Mouse (Mus musculus) heart, embryonic 14.5 days (tissue): ENCODE results near the gene Trove2. TPM values are rescaled to one million over a fixed set of nuclear protein-coding genes. Genes with fewer than 3 reads are reported as not detected.

Experiments used
- ATAC-seq: fragments of 200-750 bp; cut with Nextera tagmentation; 2 replicates; pipeline ENCODE4 v1.8.0; 2017; ENCODE audit warnings: low read depth, moderate TSS enrichment; ENCODE audit not compliant: insufficient number of reproducible peaks, insufficient read depth, low FRiP score
- H3K27ac ChIP-seq, 2 experiments: fragments of 200-500 bp in 1 of 2; fragments of 300-500 bp in 1 of 2; sonication (generic) in 1 of 2; replicated peaks in 1 of 2; 2 replicates each; pipeline ENCODE4 v1.5.1; 2012 to 2014; ENCODE audit warnings: low read depth in 2 of 2, low read length in 2 of 2, control low read depth in 1 of 2, mild to moderate bottlenecking in 1 of 2, mixed read lengths in 1 of 2; ENCODE audit not compliant: control insufficient read depth in 1 of 2, insufficient read depth in 1 of 2
- H3K27me3 ChIP-seq: fragments of 300-500 bp; sonication (generic); 2 replicates; pipeline ENCODE4 v1.6.1; 2014; ENCODE audit warnings: mild to moderate bottlenecking, low read length, control low read depth; ENCODE audit not compliant: control insufficient read depth, insufficient read depth
- H3K36me3 ChIP-seq: fragments of 300-500 bp; sonication (generic); 2 replicates; pipeline ENCODE4 v1.6.1; 2014; ENCODE audit warnings: mild to moderate bottlenecking, control low read depth, low read length, mixed read lengths; ENCODE audit not compliant: control insufficient read depth, insufficient read depth
- H3K4me1 ChIP-seq, 2 experiments: fragments of 200-500 bp in 1 of 2; fragments of 300-500 bp in 1 of 2; sonication (generic) in 1 of 2; 2 replicates each; pipeline ENCODE4 v1.6.1; 2012 to 2014; ENCODE audit warnings: low read length in 2 of 2, control low read depth in 1 of 2, mixed read lengths in 1 of 2; ENCODE audit not compliant: control insufficient read depth in 2 of 2, insufficient read depth in 2 of 2
- H3K4me2 ChIP-seq: fragments of 300-500 bp; sonication (generic); 2 replicates; pipeline ENCODE4 v1.6.1; 2014; ENCODE audit warnings: mild to moderate bottlenecking, low read length
- H3K4me3 ChIP-seq, 2 experiments: fragments of 200-500 bp in 1 of 2; fragments of 300-500 bp in 1 of 2; sonication (generic) in 1 of 2; 2 replicates each; pipeline ENCODE4 v1.5.1; 2012 to 2014; ENCODE audit warnings: low read length in 2 of 2, mild to moderate bottlenecking in 2 of 2, control low read depth in 1 of 2, low read depth in 1 of 2, moderate library complexity in 1 of 2; ENCODE audit not compliant: control insufficient read depth in 1 of 2, insufficient read depth in 1 of 2
- H3K9ac ChIP-seq: fragments of 300-500 bp; sonication (generic); 2 replicates; pipeline ENCODE4 v1.6.1; 2014; ENCODE audit warnings: mild to moderate bottlenecking, low read length
- H3K9me3 ChIP-seq: fragments of 300-500 bp; sonication (generic); 2 replicates; pipeline ENCODE4 v1.6.1; 2016; ENCODE audit warnings: low read length, control low read depth; ENCODE audit not compliant: control insufficient read depth
- WGBS: fragments of 180-500 bp; shearing (Covaris S2); extraction: QIAGEN DNeasy Blood & Tissue Kit; methylation state at CpG from one replicate; pipeline ENCODE4 v1.1.7; 2014; 5-methylcytosine and 5-hydroxymethylcytosine counted together
- polyA plus RNA-seq: library from polyadenylated mRNA; unstranded; fragments of >200 nt; fragmentation: Nextera tagmentation; extraction: Ambion mirVana; gene quantifications from 2 replicates; pipeline ENCODE4 v1.2.1, GENCODE M21; 2014

Trove2 gene
- polyA plus RNA-seq, 1 experiment from 2014 or later = 16.3 TPM

DNA sequence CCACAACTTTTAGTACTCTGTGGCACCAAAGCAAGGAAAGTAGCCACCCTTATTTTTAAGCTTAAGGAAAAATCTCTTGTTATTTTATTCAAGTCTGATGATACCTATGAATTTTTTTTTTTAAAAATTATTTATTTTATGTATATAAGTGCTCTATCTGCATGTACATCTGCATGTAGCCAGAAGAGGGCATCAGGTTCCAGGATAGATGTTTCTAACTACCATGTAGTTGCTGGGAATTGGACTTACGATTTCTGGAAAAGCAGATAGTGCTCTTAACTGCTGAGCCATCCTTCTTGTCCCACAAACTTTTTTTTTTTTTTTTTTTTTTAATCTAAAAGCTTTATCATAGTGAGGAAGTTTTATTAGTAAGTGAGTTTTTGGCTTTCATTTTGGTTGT is 12.4 kb downstream of the Trove2 start:
- Histone ChIP-seq H3K27me3 (no peaks in the 10 kb centered on the region), H3K9ac (no peak overlapping the region), H3K27ac (no peak overlapping the region), H3K36me3 (peaks cover 62% of the 10 kb centered on the region), H3K4me2 (no peak overlapping the region), H3K4me1 (no peaks in the 10 kb centered on the region), H3K4me3 (no peak overlapping the region), H3K9me3 (no peaks in the 10 kb centered on the region)
- WGBS = 60% methylated on average over 1 of the region's 1 CpGs
- no peak for ATAC-seq

DNA sequence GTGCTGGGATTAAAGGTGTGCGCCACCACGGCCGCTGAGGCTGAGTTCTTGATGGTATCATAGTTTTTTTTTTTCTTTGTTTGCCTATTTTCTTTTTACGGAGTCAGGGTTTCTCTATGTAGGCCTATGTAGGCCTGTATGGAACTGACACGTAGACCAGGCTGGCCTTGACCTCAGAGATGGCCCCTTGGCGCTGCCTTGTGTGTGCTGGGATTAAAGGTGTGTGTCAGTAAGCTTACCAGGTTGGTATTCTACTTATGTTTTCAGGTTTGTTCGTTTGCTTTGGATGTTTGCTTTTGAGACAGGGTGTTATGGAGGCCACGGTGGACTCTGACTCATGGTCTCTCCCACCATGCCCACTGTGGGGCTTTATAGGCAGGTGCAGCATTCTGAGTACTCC is 14.7 kb downstream of the Trove2 start:
- Histone ChIP-seq H3K27ac (no peak overlapping the region), H3K27me3 (no peaks in the 10 kb centered on the region), H3K36me3 (peaks cover 82% of the 10 kb centered on the region), H3K9me3 (no peaks in the 10 kb centered on the region), H3K4me1 (no peaks in the 10 kb centered on the region), H3K4me2 (no peak overlapping the region), H3K9ac (no peak overlapping the region), H3K4me3 (no peak overlapping the region)
- no peak for ATAC-seq
- WGBS = 91% methylated on average over 8 of the region's 8 CpGs

DNA sequence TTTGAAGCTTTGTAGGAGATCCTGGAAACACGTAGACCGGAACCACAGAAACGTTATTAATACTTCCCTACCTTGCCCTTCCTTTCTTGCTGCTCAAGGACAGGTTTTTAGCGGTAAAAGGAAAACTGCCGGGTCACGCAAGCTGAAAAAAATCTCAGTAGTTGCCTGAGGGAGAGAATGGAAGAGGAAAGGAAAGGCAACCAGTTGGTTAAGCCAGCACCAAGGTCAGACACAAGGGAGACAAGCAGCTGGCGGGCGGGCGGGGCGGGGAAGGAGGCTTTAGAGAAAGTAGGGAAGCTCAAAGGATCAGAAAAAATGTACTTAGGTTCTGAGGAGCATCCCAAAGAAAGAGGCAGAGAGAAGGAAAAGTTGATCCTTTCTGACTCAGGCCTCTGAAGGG is 31.0 kb downstream of the Trove2 start:
- Histone ChIP-seq H3K4me3 (no peak overlapping the region), H3K9me3 (no peaks in the 10 kb centered on the region), H3K36me3 (peaks cover 74% of the 10 kb centered on the region), H3K4me1 (no peaks in the 10 kb centered on the region), H3K27ac (no peak overlapping the region), H3K9ac (no peak overlapping the region), H3K27me3 (no peaks in the 10 kb centered on the region), H3K4me2 (no peak overlapping the region)
- 89% methylated on average over 10 of the region's 10 CpGs for WGBS
- ATAC-seq = no peak

DNA sequence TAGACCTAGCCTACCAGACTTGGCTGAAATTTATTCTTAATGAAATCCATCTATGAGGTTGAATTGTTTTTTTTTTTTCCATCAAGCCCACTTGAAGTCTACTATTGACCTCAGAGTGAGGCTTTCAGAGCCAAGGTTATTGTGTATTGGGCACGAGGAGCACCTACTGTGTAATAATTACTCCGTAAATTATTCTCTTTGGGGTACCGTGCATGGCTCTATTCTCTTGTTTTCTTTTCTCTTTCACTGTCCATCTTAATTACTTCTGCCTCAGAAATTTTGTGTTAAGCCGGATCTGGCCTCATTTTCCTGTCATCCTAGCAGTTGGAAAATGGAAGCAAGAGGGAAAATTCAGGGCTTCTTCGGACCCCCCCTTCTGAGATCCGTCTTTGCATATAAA is 34.7 kb downstream of the Trove2 start:
- Histone ChIP-seq H3K27ac (no peak overlapping the region), H3K27me3 (no peaks in the 10 kb centered on the region), H3K9me3 (no peaks in the 10 kb centered on the region), H3K36me3 (peaks cover 54% of the 10 kb centered on the region), H3K4me2 (no peak overlapping the region), H3K9ac (no peak overlapping the region), H3K4me3 (no peak overlapping the region), H3K4me1 (peaks cover 0 to 2% of the 10 kb centered on the region in 2 experiments; a peak in 1 of 4 replicates)
- no peak for ATAC-seq
- WGBS = 92% methylated on average over 6 of the region's 6 CpGs

DNA sequence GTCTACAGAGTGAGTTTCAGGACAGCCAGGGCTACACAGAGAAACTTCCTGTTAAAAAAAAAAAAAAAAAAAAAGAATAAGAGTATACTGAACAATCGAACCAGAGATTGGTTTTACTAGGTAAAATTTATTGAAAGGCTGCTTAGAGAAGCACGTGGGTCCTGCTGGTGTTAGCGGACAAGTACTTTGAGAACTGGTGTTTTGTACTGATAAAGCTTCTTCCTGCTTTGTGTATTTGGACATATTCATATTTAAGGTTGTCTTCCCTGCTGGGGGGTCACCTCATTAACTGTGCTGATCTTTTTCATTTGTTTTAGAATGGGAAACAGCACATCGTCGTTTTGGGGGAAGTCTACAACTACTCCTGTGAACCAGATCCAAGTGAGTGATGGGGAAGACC is 35.5 kb downstream of the Trove2 start:
- Histone ChIP-seq H3K36me3 (peaks cover 46% of the 10 kb centered on the region), H3K4me3 (no peak overlapping the region), H3K9me3 (no peaks in the 10 kb centered on the region), H3K27me3 (no peaks in the 10 kb centered on the region), H3K27ac (no peak overlapping the region), H3K9ac (no peak overlapping the region), H3K4me2 (no peak overlapping the region), H3K4me1 (peaks cover 0 to 2% of the 10 kb centered on the region in 2 experiments; a peak in 1 of 4 replicates)
- no peak for ATAC-seq
- WGBS = 85% methylated on average over 5 of the region's 5 CpGs

DNA sequence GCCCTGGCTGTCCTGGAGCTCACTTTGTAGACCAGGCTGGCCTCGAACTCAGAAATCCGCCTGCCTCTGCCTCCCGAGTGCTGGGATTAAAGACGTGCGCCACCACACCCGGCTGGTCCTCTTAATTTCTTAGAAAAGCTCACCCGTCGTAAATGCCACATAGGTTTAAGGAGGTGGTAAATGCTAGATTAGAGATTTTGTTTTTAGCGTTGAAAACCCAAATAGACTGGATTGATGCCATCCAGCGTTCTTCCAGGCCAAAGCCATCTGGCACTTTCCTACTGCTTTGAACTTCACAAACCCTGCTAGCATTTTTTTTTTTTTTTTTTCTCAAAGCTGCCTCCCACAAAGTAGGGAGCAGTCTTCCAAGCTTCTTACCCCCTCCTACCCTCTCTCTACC is 36.3 kb downstream of the Trove2 start:
- no peak overlapping the region for H3K9ac ChIP-seq
- peaks cover 0 to 2% of the 10 kb centered on the region in 2 experiments; a peak in 1 of 4 replicates for H3K4me1 ChIP-seq
- ATAC-seq = no peak
- peaks cover 38% of the 10 kb centered on the region for H3K36me3 ChIP-seq
- no peak overlapping the region for H3K27ac ChIP-seq
- peak overlapping the region; percentile 90 for H3K4me2 ChIP-seq
- H3K27me3 ChIP-seq = no peaks in the 10 kb centered on the region
- H3K4me3 ChIP-seq = no peak overlapping the region
- WGBS = 80% methylated on average over 10 of the region's 10 CpGs
- no peaks in the 10 kb centered on the region for H3K9me3 ChIP-seq

DNA sequence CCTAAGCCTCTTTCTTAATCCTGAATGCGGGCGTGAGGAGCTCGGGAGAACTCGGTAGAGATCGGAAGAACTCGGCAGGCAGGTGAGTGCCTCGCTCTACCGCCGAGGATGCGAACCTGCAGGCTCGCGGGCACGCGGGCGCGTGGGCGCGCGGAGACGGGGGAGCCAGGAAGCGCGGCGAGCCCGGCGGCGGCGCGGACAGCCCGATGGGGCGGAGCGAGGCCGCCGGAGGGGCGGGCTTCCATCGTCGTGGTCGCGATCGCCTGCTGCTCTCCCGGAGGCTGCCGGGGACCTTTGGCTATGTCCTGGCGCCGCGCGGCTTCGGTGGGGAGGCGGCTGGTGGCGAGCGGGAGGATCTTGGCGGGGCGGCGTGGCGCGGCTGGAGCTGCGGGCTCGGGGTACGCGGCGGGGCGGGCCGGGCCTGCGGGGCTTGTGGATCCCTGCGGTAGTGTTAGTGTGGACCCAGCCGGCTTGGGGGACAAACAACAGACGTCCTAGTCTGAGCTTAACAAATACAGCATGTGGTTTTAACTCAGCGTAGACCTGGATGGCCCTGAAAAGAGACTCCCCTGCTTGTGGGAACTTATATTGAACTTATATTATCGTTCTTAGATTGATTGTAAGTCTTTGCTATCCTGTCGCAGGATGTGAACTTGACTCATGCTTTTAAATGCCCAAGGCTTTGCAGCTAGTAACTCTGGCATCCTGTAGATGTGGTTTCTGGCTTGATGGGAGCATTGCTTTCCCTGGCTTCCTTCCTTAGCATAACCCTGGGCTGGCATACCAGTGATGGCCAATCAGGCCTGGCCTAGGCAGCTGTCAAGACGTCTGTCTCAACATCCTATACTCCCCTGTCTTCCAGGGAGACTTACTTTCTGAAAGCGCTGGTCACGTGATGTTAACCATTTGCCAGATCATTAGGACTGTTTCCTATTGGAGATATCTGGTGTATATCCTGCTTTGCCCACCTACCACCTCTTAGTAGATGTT is 37.2 kb downstream of the Trove2 start:
- ATAC-seq = peak; percentile 87
- Histone ChIP-seq H3K4me1 (peaks cover 0 to 2% of the 10 kb centered on the region in 2 experiments; a peak in 1 of 4 replicates), H3K27me3 (no peaks in the 10 kb centered on the region), H3K4me3 (peak overlapping the region; percentile 80 to 87), H3K9ac (peak overlapping the region; percentile 85), H3K9me3 (no peaks in the 10 kb centered on the region), H3K27ac (peak overlapping the region; percentile 65 to 86; a peak in 3 of 4 replicates), H3K36me3 (peaks cover 29% of the 10 kb centered on the region), H3K4me2 (peak overlapping the region; percentile 90)
- WGBS = under 1% methylated on average over 60 of the region's 71 CpGs
